Mouse (Mus musculus): ENCODE data around the gene Myo18a.

Myo18a gene

DNA sequence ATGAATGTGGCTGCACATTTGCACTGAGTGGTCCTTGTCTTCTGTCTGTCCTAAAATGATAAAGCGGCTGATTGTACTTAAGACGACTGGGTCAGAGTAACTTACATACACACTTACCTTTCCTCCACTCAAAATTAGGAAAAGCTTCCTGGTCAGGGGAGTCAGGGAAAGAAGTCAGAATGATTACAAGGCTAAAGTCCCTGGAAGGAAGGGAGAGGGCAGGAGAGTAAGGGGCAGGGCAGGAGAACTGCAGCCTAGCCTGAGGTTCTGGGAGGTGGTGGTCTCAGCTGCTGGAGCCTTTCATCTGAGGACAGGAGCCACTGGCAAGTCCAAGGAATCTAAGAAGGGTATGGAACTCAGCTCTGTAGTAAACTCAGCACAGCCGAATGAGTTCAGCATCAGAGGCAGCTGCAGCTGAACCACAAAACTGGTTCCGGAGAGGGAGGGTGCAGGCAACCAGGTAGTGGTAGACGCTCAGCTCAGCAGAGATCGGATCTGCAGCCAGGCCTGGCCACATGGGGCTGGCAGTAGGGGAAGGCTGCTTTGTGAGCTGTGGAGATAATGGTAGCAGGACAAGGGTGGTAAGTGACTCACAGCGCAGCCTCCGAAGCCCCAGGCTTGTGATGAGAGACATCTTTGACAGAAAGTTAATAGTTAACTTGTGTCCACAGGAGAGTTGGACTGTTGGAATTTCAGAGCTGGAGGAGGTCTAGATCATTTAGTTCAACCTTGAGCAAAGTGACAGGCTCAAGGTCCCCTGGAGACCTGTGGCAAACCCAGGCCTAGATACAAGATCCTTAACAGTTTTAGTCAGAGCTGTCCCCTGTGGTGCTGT, 9.1 kb downstream of the Myo18a start:
- DNase-seq, result peak; percentile 26 to 35

DNA sequence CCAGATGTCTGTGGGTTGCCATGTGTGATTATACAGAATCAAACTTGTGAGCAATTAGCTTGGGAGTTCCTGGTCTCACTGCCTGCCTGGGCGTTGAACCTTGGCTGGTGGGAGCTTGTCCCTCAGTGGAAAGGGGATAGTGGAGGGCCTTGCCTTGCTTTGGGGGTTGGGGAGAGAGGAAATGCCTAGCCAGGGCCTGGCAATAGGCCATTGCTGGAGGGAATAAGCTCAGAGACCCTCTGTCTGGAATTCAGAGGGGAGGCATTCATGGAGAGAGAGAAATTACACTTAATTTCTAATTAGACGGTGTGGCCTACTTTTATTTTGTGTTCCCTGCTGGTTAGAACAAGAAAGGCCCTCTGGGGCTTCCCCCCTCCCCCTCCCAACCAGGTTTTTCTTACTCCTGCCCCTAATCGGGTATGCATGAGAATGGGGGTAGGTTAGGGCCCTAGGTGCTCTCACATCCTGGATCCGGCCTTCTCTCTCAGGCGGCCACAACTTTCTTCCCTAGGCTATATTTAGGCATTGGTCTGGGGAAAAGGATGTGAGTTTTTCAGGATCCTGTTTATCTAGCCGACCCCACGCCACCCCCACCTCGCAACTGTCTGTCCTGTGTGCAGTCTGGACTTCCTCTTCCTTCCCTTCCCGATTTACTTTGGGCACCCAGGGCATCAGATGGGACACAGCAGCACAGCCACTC, 12.8 kb downstream of the Myo18a start:
- no peak for DNase-seq

DNA sequence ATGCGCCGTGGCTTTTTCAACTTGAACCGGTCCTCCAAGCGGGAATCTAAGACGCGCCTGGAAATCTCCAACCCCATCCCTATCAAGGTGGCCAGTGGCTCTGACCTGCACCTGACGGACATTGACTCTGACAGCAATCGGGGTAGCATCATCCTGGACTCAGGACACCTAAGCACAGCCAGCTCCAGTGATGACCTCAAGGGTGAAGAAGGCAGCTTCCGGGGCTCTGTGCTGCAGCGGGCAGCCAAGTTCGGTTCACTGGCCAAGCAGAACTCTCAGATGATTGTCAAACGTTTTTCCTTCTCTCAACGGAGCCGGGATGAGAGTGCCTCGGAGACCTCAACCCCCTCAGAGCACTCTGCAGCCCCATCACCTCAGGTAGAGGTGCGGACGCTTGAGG, 14.4 kb downstream of the Myo18a start:
- DNase-seq, result no peak

DNA sequence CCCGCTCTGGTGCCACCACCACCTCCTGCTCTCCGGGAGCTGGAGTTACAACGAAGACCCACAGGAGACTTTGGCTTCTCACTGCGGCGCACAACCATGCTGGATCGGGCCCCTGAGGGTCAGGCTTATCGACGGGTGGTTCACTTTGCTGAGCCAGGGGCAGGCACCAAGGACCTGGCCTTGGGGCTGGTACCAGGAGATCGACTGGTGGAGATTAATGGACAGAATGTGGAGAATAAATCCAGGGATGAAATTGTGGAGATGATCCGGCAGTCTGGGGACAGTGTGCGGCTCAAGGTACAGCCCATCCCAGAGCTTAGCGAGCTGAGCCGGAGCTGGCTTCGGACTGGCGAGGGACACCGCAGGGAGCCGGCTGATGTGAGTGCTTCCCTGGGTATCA, 14.9 kb downstream of the Myo18a start:
- DNase-seq, result no peak

DNA sequence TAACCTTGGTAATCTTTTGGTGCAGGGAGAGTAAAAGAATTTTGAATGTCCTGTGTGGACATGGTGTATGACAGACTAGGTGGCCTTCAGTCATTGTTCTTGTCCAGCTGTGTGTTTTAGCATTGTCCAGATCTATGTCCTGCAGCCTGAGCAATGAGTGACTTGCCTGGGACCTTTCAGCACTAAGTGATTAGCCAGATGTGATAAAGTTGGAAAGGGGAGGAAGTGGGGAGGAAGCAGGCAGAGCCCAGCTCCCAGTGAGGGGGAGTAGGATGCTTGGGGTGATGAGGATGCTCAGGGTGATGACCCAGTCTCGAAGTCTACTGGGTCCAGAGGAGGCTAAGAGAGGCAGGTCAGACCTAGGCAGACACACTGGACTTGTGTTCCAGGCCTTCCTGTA, 16.2 kb downstream of the Myo18a start:
- no peak for DNase-seq

DNA sequence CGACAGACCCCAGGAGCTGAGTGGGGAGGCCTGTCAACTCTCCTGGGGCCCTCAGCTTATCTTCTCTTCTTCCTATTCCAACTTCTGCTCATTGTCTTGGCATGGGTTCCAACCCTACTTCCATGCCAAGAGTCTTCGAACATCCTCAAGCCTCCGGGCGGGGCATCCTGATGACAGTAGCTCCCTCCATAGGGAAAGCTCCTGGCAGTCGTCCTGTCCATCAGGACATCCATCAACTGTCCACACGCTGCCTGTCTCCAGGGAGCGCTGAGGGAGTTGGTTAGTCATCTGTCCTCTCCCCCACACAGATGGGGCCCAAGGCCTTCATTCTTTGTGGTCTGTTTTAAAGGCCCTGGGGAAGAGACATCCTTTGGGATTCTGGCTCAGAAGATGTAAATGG, 18.0 kb downstream of the Myo18a start:
- peak; percentile 66 to 73 for DNase-seq

DNA sequence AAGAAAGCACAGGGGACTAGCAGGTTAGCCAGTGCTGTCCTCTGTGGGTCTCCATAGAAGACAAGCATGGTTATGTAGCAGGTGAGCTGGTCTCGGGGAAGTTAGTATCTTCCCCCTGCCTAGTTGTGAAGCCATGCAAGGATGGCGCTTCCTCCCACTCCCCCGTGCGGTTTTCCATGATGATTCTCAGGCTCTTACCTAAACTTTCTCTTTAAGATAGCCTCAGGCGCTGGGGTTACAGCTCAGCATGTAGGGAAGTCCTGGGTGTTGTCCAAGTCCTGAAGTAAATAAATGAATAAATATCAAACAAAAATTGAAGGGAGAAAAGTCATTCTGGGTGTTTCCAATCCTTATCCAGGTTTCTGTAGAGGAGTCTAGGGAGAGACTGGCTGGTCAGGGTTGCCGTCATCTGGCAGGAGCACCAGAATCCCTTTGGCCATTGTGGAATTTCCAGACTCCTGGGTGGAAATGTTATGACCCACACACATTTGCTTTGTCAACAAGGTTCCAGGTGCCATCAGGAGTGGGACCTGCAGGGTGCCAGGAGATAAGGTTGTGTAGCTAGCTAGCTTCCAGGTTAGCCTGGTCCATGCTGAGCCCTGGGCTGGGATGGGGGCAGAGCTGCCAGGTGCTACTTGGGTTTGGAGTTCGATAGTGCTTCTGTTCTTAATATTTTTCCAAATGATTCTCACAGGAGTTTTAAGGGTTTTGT, 19.2 kb downstream of the Myo18a start:
- peak in 1 of 2 experiments; percentile 56 for DNase-seq

DNA sequence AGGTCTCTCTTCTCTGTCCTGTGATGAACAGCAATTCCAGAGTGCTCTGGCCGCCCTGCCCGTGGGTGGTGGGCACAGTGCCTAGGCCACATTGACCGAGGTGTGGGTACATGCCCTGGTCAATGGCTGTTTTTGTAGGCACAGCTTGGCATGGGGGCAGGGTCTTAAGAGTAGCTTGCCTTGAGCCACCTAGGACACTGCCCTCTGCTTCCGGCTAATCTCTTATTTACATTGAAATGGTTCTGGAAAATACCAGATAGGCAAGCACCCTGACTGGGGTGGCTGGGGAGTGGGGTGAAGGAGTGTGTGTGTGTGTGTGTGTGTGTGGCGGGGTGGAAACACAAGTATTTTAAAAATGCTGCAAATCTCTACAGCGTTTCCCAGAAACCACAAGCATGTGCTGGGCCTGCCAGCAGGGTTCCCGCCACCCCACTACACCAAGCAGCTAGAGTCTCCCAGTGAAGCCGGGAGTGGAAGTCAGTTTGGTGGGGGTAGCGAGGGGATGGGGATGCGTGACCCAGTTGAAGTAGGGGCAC, 20.2 kb downstream of the Myo18a start:
- DNase-seq, result peak in 1 of 2 experiments; percentile 54

DNA sequence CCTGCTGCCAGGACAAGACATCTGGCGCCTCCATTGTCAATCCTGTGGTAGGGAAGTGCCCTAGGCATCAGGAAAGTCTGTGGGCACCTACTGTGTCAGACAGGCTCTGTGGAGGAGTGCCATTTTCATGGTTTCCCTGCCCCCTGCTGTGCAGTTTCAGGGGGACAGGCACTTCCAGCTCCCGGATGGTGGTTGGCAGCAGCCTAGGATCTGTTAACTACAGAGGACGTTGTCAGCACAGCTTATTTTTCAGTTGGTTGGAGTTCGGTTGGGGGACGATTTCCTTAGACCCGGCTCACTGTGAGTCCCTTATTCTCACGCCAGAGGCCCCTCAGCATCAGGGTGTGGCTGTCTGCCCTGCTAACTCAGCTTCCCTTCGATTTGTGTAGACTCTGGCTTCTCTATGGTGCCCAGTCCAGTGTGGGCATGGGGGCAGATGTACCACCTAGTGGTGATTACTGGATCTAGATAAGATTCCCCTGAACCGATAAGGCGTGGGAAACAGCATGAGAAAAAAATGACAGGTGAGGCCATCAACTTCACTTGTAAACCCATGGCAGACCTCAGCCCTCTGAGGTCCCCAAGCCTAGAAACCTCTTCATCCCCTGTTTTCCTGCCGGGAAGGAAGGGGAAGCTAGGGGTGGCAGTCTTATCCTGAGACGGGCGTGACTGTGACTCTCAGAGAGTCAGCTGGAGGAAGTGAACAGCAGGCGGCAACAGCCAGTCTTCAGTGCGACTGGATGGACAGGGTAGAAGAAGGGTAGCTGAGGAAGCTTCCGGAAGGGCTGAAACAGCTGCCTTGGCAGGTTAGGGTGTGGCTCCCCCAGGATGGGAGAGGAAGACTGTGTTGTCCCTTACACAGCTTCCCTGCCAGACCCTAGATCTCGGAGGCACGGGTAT, 21.0 kb downstream of the Myo18a start:
- DNase-seq, result peak in 1 of 2 experiments; percentile 48

DNA sequence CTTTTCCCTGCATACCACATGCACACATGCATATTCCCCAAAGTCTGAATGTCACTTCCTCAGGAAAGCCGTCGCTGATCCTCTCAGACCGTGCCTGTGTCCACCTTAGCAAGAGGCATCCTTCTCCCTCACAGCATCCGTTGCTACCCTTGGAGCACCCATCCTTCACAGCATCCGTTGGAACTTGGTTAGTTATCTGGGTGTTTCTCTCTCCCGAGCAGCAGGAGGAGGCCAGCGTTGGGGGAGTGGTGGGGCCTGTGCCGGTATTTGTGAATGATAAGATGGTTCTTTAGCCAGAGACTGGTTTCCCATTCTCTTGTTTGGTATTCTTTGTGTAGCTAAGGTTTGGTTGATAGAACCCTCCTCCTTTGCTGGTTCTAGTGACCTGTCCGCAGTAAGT, 21.8 kb downstream of the Myo18a start:
- no peak for DNase-seq

DNA sequence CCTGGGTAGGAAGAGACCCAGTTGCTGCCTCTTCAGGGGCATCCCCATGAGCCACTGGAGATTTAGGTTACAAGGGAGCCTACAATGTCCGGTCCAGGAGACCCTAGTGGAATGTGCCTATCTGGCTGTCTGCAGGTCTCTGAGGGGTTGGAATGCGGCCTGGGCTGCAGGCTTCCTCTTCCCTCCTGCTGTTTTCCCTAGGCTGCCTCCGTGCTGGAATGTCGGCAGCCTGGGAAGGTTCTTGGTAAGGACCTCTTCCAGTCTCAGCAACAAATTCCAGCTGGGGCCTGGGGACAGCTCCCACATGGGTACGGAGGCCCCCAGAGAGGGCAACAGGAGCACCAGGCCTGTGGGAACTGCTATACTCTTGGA, 22.3 kb downstream of the Myo18a start:
- DNase-seq, result no peak

DNA sequence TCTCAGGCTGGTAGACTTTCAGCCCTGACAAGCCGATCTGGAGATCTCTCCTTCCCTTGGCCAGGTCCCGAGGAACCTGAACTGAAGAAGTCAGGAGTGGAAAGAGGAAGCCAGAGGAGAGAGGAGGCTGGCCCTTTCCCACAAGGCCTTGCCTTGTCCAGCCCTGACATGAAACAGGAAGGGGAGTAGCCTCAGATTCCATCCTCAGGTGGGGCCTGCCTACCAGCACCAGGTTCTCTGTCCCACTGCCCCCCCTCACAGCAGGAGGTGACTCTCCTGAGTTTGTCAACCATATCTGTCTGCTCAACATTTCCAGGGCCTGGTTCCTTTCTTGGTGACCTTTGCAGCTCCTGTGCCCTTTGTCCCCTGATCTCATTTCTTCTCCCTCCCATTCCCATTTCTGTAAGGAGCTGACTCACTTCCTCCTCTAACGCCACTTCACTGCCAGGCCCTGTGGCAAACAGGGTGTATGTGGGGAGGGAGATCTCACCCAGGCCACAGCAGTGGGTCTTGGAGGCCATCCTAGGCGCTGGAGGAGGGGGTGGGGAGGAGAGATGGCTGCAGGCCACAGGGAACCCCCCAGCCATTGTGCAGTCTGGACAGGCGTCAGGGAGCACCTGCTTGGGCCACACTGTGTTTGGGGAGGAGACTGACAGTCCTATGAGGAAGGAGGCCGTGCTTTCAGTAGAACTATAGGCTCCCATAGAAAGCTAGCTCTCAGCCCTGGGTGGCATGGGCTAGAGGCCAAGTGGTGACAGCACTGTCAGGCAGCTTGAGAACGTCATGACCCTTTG, 22.9 kb downstream of the Myo18a start:
- peak; percentile 62 to 64 for DNase-seq

DNA sequence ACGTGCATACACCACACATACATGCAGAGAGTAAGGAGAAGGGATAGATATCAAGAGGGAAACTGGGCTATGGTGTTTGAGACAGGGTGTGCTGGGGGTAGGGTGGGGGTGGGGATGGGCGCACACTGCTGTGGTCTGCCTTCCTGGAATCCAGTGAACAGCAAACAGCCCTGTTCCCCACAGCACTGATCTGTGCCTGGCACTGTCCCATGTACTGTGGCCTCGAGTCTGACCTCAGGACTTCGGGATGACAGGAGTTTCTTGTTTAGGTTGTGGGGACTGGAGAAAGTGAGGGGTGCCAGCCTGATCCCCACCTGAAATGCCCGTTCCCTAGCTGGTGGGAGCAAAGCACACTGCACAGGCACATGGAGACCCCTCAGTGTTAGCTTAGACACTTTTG, 24.7 kb downstream of the Myo18a start, which contains the start of gene Gm10277:
Gm10277 (minus strand) TSS at position 41 of the 400 bp plus-strand sequence.
- no peak for DNase-seq

DNA sequence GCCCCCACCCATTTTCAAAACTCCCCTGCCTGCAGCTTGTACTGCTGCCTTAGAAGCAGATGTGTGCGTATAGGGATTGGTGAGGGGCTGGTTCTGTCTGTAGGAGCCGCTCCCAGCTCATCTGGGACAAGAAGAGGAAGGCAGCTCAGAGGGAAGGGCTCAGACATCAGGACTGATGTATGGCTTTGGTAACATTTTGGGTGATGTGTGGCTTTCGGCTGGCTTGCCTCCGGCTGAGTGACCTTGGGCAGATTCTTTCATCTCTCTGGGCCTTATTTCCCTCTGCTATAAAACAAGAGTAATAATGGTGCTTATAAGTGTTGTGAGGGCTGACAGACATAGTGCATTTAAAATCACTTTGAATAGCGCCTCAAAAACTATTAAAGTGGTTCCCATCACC, 26.5 kb downstream of the Myo18a start:
- DNase-seq, result no peak

DNA sequence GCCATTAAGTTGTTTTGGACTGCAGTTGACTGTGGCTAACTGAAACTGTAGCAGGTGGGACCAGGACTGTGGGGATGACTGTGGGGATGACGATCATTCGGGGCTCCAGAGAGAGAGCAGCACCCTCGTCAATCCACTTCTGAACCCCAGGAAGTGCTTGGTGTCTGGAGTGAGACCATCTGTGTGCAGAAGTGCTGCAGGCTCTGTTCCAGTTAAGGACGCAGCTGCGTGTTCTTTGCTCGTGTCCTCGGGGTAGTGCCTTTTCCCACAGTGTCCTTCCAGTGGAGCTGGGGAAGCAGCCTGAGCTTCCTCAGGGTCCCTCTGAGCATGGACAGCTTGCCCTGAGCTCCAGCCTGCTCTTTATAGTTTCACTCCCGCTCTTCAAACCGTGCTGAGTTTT, 27.2 kb downstream of the Myo18a start:
- DNase-seq, result no peak

DNA sequence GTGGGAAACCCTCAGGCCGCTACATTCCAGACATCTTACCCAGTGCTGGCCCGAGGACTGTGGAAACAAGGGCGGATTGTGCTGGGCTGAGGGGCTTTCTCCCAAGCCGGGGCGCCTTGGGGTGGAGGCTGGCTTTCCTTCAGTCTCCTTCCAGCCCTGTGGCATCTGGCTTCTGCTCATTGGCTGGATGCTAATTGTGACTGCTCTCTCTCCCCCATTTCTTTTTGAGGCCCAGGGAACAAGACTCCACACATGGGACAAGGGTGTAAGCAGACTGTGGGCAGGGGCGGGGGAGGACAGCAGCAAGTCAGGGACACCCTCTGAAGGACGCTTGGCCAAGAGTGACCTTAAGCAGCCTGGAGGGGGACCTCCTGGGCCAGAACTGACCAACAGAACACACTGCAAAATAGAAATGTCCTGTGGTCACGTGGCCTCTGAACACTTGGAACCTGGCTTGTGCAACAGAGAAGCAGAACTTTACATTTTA, 28.2 kb downstream of the Myo18a start:
- DNase-seq, result no peak

DNA sequence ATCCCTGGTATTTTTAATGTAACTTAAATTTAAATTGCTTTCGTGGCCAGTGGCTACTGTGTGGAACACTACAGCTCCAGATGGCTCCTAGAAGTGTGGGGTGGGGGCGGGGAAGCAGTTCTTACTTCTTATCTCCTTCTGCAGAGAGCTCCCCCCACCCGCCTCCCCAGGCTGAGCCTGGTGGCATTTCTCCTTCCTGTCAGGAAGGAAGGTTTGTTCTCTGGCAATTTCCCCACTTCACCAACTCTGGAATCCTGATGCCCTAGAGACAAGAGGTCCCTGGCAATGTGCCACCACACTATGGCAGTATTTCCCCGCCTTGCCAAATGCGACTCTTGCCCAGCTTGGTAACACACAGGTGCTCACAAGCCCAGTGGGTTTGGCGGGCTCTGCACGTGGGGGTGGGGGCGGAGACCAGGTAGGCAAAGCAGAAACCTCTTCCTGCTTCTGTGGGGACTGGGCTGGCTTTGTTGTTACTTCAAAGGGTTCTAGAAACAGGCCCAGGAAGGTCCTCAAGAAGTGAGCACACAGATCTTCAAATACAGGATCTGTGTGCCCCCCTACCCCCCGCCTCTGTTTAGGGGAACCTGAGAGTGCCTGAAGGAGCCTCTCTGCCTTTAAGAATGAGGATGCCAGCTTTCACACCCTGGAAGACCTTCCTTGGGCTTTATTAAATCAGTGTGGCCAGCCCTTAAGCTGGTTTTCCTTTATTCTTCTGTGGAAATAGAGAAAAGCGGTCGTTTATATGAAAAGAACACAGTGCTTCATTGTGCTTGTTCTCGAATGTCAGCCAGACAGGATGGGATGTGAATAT, 28.9 kb downstream of the Myo18a start:
- peak in 1 of 2 experiments; percentile 59 for DNase-seq

DNA sequence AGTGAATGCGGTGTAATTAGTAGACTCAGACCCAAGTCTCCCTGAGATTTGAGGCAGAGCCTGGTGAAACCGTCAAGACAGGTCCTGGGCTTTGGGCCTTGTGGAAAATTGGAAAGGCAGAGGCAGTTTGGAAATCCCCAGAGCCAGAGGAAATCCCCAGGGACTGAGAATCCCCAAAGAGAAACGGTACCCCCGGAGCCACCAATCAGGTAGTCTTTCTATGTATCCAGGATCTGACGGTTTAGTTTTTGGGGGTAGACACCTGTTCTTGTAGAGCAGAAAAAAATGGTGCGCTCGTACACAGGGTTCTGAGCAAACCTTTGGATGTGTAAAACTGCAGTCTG, 29.5 kb downstream of the Myo18a start:
- no peak for DNase-seq

DNA sequence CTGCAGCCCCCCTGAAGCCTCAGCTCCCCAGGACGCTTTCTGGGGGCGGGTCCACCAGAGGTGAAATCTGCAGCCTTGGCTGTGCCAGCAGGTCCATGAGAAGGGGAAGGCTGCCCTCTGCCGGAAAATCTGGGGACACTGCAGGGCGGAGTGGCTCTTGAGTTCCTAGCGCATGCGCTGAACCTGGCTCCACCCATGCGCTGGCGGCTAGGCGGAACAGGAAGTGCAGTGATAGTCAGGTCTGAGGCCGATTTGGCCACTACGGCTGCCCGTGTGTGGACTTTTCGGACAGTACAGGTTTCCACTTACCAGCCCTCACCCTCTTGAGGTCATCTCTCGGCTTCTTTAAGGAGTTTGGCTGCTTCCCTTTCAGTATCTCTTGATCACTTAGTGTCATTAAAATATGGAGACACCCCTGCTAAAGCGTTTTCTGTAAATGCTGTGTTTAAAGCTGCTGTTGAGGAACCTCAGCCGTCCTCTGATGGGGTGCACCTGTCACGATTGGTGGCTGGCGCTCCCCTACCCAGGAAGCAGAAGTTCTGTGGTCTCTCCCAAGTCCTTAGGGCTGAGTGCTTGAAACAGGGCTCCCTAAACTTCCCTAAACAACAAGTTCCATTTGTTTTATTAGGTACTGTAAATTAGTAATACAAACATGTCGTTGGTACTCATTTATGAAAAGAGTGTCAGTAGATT, 30.3 kb downstream of the Myo18a start:
- DNase-seq, result peak; percentile 95 to 98

DNA sequence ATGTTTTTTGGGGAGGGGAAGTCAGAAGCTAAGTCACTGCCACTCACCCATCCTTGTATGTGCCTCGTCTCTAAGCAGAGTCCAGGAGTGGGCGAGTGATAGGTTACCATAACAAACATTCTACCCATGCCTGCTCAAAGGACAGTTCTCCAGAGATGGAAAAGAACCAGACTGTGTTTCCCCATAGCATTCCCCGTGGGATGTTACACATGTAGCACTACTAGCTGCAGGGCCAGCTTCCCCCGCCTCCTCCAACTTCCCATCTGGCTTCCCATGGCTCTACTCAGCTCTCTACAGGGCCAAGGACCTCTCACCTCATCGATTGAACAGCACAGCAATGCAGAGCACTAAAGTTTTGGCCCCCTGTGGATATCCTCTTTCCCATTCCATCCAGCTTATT, 32.2 kb downstream of the Myo18a start:
- DNase-seq, result no peak
